Mouse (Mus musculus) cerebellum, adult 18-20 months (tissue): ENCODE results near the gene Cda.
A peak's percentile ranks its signal among the peaks of the same experiment; 100 is the strongest.

ENCODE experiments used
- DNase-seq, 2 experiments: peaks; one replicate each; pipeline ENCODE4 v3.0.0; 2021

Gene Cda

GRCm38 (mm10) chr4:138367641-138368497 lies at the start of gene Cda:
Gene Cda (minus strand): TSS chr4:138367992.
- peak; percentile 78 to 86 for DNase-seq

- DNase-seq = no peak
Measured at GRCm38 (mm10) chr4:138416414-138416813, 48.6 kb upstream of the Cda start.

GRCm38 (mm10) chr4:138415991-138416390 lies 48.2 kb upstream of the Cda start:
- no peak for DNase-seq

- no peak for DNase-seq
Measured at GRCm38 (mm10) chr4:138414725-138415124, 46.9 kb upstream of the Cda start.

- no peak for DNase-seq
Measured at GRCm38 (mm10) chr4:138411504-138412121, 43.8 kb upstream of the Cda start.

GRCm38 (mm10) chr4:138411011-138411410 lies 43.2 kb upstream of the Cda start:
- no peak for DNase-seq

GRCm38 (mm10) chr4:138407479-138408194 lies 39.8 kb upstream of the Cda start:
- no peak for DNase-seq

GRCm38 (mm10) chr4:138404806-138405205 lies 37.0 kb upstream of the Cda start:
- DNase-seq = peak; percentile 36 to 56

GRCm38 (mm10) chr4:138396711-138397110 lies 28.9 kb upstream of the Cda start:
- DNase-seq = no peak

GRCm38 (mm10) chr4:138395971-138396645 lies 28.3 kb upstream of the Cda start, which contains the start of gene Fam43b:
Gene Fam43b (minus strand): TSS chr4:138396528.
- peak; percentile 27 for DNase-seq

- DNase-seq = peak in 1 of 2 experiments; percentile 26
Measured at GRCm38 (mm10) chr4:138395087-138395970, 27.5 kb upstream of the Cda start.

GRCm38 (mm10) chr4:138393703-138394102 lies 25.9 kb upstream of the Cda start:
- DNase-seq = no peak

GRCm38 (mm10) chr4:138383789-138384188 lies 16.0 kb upstream of the Cda start:
- DNase-seq = no peak

- no peak for DNase-seq
Measured at GRCm38 (mm10) chr4:138382462-138382861, 14.7 kb upstream of the Cda start.

GRCm38 (mm10) chr4:138380132-138380689 lies 12.4 kb upstream of the Cda start:
- DNase-seq = no peak

- peak; percentile 88 to 91 for DNase-seq
Measured at GRCm38 (mm10) chr4:138379091-138379840, 11.5 kb upstream of the Cda start.

- DNase-seq = peak in 1 of 2 experiments; percentile 21
Measured at GRCm38 (mm10) chr4:138377526-138377925, 9.7 kb upstream of the Cda start.

GRCm38 (mm10) chr4:138375117-138375516 lies 7.3 kb upstream of the Cda start:
- DNase-seq = no peak

GRCm38 (mm10) chr4:138370996-138371516 lies 3.3 kb upstream of the Cda start:
- no peak for DNase-seq

GRCm38 (mm10) chr4:138368498-138369260 lies 887 bp upstream of the Cda start:
- DNase-seq = no peak
